Mouse (Mus musculus): ENCODE measurements around the gene Gm45837. TPM values are rescaled to one million over a fixed set of nuclear protein-coding genes. Genes with fewer than 3 reads are reported as not detected.
A peak's percentile ranks its signal among the peaks of the same experiment; 100 is the strongest.

Gm45837 gene
- polyA plus RNA-seq, 1 experiment from 2014 or later: not detected

GRCm38 (mm10) chr7:101476493-101476892, 65.8 kb downstream of the Gm45837 start:
- 85% methylated on average over 4 of the region's 4 CpGs for WGBS
- DNase-seq (ENCODE audit: low spot score): no peak
- no peaks in the 10 kb centered on the region for H3K9me3 ChIP-seq

DNA sequence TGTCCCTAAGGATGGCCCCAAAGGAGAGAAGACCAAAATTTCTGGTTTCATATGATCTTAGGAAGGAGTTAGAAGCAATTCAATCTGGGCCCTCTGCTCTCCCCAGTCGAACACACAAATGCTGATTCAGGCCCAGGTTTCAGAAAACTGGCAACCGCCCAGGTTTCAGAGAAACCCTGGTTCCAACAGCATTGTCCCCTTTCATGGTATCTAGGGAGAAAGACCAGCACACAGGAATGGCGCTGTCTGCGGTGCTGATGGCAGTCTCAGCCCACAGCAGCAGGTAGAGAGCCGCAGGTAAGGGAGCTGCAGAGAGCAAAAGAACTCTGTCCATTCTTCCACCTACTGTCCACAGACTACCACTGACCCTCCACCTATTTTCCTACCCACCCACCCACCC, 66.5 kb downstream of the Gm45837 start:
- no peaks in the 10 kb centered on the region for H3K36me3 ChIP-seq (replicated peaks)
- peaks cover 2% of the 10 kb centered on the region; the same call in 1 of the 2 replicates for H3K4me1 ChIP-seq
- H3K4me3 ChIP-seq: no peak overlapping the region
- no peaks in the 10 kb centered on the region for H3K9me3 ChIP-seq
- DNase-seq (ENCODE audit: low spot score): no peak
- H3K27ac ChIP-seq (replicated peaks): no peak overlapping the region
- 42% methylated on average over 5 of the region's 5 CpGs for WGBS
- no peaks in the 10 kb centered on the region for H3K27me3 ChIP-seq (replicated peaks; ENCODE audit: low read depth, poor library complexity, severe bottlenecking)

More at GRCm38 (mm10) chr7:101476493-101476892, 65.8 kb downstream of the Gm45837 start:
- H3K4me1 ChIP-seq: peaks cover 8% of the 10 kb centered on the region; the same call in 1 of the 2 replicates
- no peaks in the 10 kb centered on the region for H3K36me3 ChIP-seq (replicated peaks)
- H3K4me3 ChIP-seq: no peak overlapping the region
- H3K27me3 ChIP-seq (replicated peaks; ENCODE audit: low read depth, poor library complexity, severe bottlenecking): no peaks in the 10 kb centered on the region
- no peak overlapping the region for H3K27ac ChIP-seq (replicated peaks)

GRCm38 (mm10) chr7:101478099-101478498, 67.4 kb downstream of the Gm45837 start:
- WGBS: 80% methylated on average over 5 of the region's 5 CpGs
- Histone ChIP-seq H3K9me3 (no peaks in the 10 kb centered on the region), H3K4me1 (no peaks in the 10 kb centered on the region; the same call in 1 of the 2 replicates), H3K4me3 (no peak overlapping the region), H3K36me3 (replicated peaks) (no peaks in the 10 kb centered on the region), H3K27ac (replicated peaks) (no peak overlapping the region), H3K27me3 (replicated peaks; ENCODE audit: low read depth, poor library complexity, severe bottlenecking) (no peaks in the 10 kb centered on the region)
- no peak for DNase-seq (ENCODE audit: low spot score)

GRCm38 (mm10) chr7:101479841-101480240, 69.2 kb downstream of the Gm45837 start:
- no peaks in the 10 kb centered on the region for H3K9me3 ChIP-seq
- DNase-seq (ENCODE audit: low spot score): no peak
- peaks cover 3% of the 10 kb centered on the region; the same call in 1 of the 2 replicates for H3K4me1 ChIP-seq
- H3K36me3 ChIP-seq (replicated peaks): no peaks in the 10 kb centered on the region
- no peaks in the 10 kb centered on the region for H3K27me3 ChIP-seq (replicated peaks; ENCODE audit: low read depth, poor library complexity, severe bottlenecking)
- H3K27ac ChIP-seq (replicated peaks): no peak overlapping the region
- no peak overlapping the region for H3K4me3 ChIP-seq
- 87% methylated on average over 4 of the region's 4 CpGs for WGBS

GRCm38 (mm10) chr7:101480671-101481070, 70.0 kb downstream of the Gm45837 start:
- H3K9me3 ChIP-seq: no peaks in the 10 kb centered on the region
- DNase-seq (ENCODE audit: low spot score): no peak
- no peak overlapping the region for H3K27ac ChIP-seq (replicated peaks)
- peaks cover 3% of the 10 kb centered on the region; the same call in 1 of the 2 replicates for H3K4me1 ChIP-seq
- no peaks in the 10 kb centered on the region for H3K36me3 ChIP-seq (replicated peaks)
- 65% methylated on average over 6 of the region's 6 CpGs for WGBS
- no peaks in the 10 kb centered on the region for H3K27me3 ChIP-seq (replicated peaks; ENCODE audit: low read depth, poor library complexity, severe bottlenecking)
- no peak overlapping the region for H3K4me3 ChIP-seq

- Histone ChIP-seq H3K36me3 (replicated peaks) (no peaks in the 10 kb centered on the region), H3K4me1 (peaks cover 3% of the 10 kb centered on the region; the same call in 1 of the 2 replicates), H3K27ac (replicated peaks) (no peak overlapping the region), H3K9me3 (no peaks in the 10 kb centered on the region), H3K27me3 (replicated peaks; ENCODE audit: low read depth, poor library complexity, severe bottlenecking) (no peaks in the 10 kb centered on the region), H3K4me3 (no peak overlapping the region)
- DNase-seq (ENCODE audit: low spot score): no peak
- WGBS: 68% methylated on average over 8 of the region's 8 CpGs
Measured at GRCm38 (mm10) chr7:101481872-101482498, 71.3 kb downstream of the Gm45837 start.

DNA sequence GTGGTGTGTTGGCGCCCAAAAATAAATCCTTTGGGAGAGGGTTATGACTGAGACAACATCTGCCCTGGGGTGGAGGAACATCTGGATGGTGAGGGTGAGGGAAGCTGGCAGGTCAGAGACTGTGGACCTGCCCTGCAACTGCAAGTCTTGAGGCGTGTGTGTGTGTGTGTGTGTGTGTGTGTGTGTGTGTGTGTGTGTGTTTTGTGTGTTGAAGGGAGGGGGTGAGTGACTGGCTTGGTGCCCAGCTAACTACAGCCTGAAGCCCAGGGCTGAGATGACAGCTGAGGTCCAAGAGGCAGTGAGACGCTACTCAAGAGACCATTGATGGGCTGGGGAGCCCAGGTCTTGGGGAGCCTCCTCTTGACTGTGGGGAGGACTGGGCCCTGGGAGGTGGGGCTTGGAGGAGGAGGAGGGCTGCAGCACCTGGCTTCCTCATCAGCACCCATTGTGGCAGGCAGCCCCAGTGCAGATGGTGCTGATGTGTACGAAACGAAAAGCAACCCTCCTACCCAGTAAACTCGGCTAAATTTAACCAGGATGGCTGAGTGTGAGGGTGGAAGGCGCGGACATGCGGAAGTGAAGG, 71.9 kb downstream of the Gm45837 start:
- no peaks in the 10 kb centered on the region for H3K9me3 ChIP-seq
- no peaks in the 10 kb centered on the region for H3K36me3 ChIP-seq (replicated peaks)
- H3K27me3 ChIP-seq (replicated peaks; ENCODE audit: low read depth, poor library complexity, severe bottlenecking): no peaks in the 10 kb centered on the region
- peaks cover 3% of the 10 kb centered on the region; the same call in 1 of the 2 replicates for H3K4me1 ChIP-seq
- DNase-seq (ENCODE audit: low spot score): no peak
- H3K4me3 ChIP-seq: no peak overlapping the region
- 83% methylated on average over 9 of the region's 9 CpGs for WGBS
- H3K27ac ChIP-seq (replicated peaks): no peak overlapping the region

DNA sequence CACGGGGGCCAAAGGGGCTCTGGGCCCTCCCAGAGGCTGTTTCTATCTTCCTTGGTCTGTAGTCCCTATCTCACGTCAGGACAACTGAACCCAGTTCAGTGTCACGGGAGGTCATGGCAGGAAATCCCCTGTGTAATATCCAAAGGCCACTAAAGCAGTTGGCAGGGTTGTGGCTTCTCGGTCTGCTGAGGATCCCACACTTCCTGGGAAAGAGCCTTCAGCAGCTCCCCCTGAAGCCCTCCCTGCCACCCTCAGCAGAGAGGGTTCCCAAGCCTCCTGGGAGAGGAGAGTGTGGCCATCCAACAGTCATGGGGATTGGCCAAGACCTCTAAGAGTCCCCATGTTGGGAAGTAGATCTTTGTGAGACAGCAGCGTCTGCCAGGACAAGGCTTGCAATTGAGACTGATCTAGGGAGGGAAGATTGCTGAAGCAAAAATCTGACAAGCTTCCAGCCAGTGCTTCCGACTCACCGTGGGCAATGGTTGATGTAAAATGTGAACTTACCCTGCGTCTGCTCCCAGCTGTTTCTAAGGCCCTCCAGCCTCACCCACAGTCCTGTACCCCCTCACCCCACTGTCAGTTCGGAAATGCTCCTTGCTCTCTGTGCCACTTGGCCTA, 72.9 kb downstream of the Gm45837 start:
- WGBS: 66% methylated on average over 9 of the region's 9 CpGs
- Histone ChIP-seq H3K9me3 (no peaks in the 10 kb centered on the region), H3K27me3 (replicated peaks; ENCODE audit: low read depth, poor library complexity, severe bottlenecking) (no peaks in the 10 kb centered on the region), H3K36me3 (replicated peaks) (no peaks in the 10 kb centered on the region), H3K4me3 (no peak overlapping the region), H3K4me1 (peaks cover 3% of the 10 kb centered on the region; the same call in 1 of the 2 replicates), H3K27ac (replicated peaks) (no peak overlapping the region)
- no peak for DNase-seq (ENCODE audit: low spot score)

- Histone ChIP-seq H3K9me3 (no peaks in the 10 kb centered on the region), H3K4me3 (no peak overlapping the region), H3K27ac (replicated peaks) (no peak overlapping the region), H3K27me3 (replicated peaks; ENCODE audit: low read depth, poor library complexity, severe bottlenecking) (no peaks in the 10 kb centered on the region), H3K36me3 (replicated peaks) (no peaks in the 10 kb centered on the region), H3K4me1 (peaks cover 3% of the 10 kb centered on the region; the same call in 1 of the 2 replicates)
- DNase-seq (ENCODE audit: low spot score): no peak
- WGBS: 71% methylated on average over 5 of the region's 5 CpGs
Measured at GRCm38 (mm10) chr7:101487102-101487501, 76.4 kb downstream of the Gm45837 start.

DNA sequence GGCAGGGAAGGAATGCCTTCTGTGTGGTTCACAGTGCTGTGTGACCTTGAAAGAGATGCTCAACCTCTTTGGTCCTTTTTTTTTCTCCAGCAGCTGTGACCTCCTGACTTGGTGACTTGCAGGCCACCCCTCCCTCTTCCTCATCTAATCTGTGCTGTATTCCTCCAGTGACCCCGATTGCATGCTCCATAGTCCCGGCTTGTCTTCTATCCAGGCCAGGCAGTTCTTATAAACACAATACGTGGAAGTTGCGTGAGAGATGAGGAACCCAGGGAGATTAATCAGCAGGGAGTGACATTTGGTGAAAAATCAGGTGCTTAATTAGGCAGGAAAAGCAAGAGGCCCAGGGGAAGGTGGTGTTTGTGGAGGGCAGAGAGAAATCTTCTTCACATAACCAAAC, 80.3 kb downstream of the Gm45837 start:
- H3K4me3 ChIP-seq: no peak overlapping the region
- no peak for DNase-seq (ENCODE audit: low spot score)
- no peaks in the 10 kb centered on the region for H3K36me3 ChIP-seq (replicated peaks)
- no peaks in the 10 kb centered on the region for H3K27me3 ChIP-seq (replicated peaks; ENCODE audit: low read depth, poor library complexity, severe bottlenecking)
- no peak overlapping the region for H3K27ac ChIP-seq (replicated peaks)
- no peaks in the 10 kb centered on the region for H3K4me1 ChIP-seq
- no peaks in the 10 kb centered on the region for H3K9me3 ChIP-seq
- 66% methylated on average over 4 of the region's 4 CpGs for WGBS

DNA sequence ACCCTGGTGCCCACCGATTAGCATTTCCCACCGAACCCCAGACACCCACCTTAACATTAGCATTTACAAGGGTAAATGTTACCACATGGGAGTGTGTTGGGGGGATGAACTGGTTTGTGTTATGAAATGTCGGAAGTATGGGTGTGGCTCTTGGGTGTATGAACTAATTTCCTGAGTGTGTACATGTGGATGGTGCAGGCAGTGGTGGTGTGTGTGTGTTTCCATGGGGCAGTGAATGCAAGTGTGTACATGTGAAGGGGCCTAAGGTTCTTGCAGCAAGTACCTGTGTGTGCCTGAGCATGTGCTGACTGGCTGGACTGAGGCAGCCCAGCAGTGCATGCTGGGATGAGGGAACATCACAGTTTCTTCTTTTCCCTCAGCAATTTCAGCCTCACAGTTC, 87.7 kb downstream of the Gm45837 start:
- no peaks in the 10 kb centered on the region for H3K36me3 ChIP-seq (replicated peaks)
- peaks cover 6% of the 10 kb centered on the region; the same call in 1 of the 2 replicates for H3K9me3 ChIP-seq
- H3K27me3 ChIP-seq (replicated peaks; ENCODE audit: low read depth, poor library complexity, severe bottlenecking): peaks cover 44% of the 10 kb centered on the region
- 85% methylated on average over 3 of the region's 3 CpGs for WGBS
- no peak overlapping the region for H3K27ac ChIP-seq (replicated peaks)
- no peak overlapping the region for H3K4me3 ChIP-seq
- H3K4me1 ChIP-seq: peaks cover 8% of the 10 kb centered on the region; the same call in 1 of the 2 replicates
- no peak for DNase-seq (ENCODE audit: low spot score)

DNA sequence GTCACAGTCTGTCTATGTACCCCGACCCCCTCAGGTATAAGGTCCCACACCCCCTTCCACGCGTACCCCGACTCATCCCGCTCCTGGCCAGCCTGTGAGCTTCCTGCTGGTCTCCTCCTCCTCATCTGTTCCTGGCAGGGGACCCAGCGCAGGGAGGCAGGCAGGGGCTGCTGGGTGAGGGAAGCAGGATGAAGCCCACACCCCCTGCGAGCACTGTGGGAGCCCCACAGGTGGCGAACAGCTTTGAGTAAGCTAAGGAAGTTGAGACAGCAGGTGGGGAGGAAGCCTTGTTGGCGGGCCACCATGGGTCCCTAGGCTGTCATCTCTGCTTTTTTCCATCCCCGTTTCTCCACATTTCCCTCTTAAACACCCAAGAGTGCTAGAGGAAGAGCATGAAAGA, 88.6 kb downstream of the Gm45837 start:
- Histone ChIP-seq H3K4me3 (no peak overlapping the region), H3K27me3 (replicated peaks; ENCODE audit: low read depth, poor library complexity, severe bottlenecking) (peaks cover 53% of the 10 kb centered on the region), H3K27ac (replicated peaks) (0 out of 2 replicates have a peak overlapping the region, but pooled peaks have one; percentile 4), H3K9me3 (peaks cover 6% of the 10 kb centered on the region; the same call in 1 of the 2 replicates), H3K36me3 (replicated peaks) (no peaks in the 10 kb centered on the region), H3K4me1 (peaks cover 17% of the 10 kb centered on the region)
- no peak for DNase-seq (ENCODE audit: low spot score)
- WGBS: 45% methylated on average over 10 of the region's 10 CpGs
